Mouse (Mus musculus): ENCODE data around the gene 4930402H24Rik.

Gene 4930402H24Rik

DNA sequence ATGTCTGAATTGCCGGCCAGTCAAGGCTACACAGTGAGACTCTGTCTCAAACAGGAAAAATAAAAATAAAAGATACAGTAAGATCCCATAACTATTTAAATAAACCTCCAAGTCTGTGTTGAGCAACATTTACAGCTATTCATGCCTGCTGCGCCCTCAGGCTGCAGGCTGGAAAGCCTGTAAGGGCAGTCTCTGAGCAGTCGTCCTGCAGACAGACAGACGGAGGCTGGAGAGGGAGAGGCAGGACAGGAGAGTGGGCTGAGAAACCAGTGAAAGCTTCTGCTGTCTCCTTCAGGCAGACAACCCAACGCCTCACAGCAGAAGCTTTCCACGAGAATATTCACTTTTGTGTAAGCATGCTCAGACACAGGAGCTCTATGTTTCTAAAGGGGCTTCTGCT, 92.5 kb downstream of the 4930402H24Rik start:
- no peak for DNase-seq (ENCODE audit: low read depth, low spot score)

- no peak for DNase-seq (ENCODE audit: low read depth, low spot score)
Observed at GRCm38 (mm10) chr2:130812487-130812886, 93.7 kb downstream of the 4930402H24Rik start.

DNA sequence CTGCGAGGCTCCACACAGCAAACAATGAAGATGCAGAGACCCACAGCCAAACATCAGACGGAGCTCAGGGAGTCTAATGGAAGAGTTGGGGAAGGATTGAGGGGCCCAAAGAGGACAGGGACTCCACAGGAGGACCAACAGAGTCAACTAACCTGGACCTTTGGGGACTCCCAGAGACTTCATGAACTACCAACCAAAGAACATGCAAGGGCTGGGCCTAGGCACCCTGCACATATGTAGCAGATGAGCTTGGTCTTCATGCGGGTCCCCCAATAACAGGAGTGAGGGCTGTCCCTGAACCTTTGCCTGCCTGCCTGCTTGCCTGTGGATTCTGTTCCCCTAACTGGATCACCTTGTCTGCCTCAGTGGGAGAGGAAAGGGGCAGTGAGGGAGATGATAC, 101.1 kb downstream of the 4930402H24Rik start:
- no peak for DNase-seq (ENCODE audit: low read depth, low spot score)

DNA sequence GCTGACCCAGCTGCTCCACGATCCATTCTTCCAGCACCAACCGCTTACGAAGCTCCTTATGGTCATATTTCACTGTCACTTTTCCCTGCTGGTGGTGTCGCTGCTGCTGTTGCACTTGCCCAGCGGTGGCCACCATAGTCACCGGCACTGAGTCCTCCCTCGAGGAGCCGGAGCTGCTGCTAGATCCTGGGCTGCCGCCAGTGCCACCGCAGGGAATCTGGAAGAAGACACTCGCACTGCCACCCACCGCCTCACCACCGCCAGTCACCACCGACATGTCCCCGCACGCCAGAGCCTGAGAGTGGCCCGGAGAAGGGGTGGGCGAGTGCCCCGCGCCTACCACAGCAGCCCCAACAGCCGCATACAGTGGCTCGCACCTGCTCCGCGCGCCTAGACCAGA, 102.5 kb downstream of the 4930402H24Rik start:
- DNase-seq (ENCODE audit: low read depth, low spot score) = no peak

GRCm38 (mm10) chr2:130795731-130796130, 110.5 kb downstream of the 4930402H24Rik start:
- no peak for DNase-seq (ENCODE audit: low read depth, low spot score)

DNA sequence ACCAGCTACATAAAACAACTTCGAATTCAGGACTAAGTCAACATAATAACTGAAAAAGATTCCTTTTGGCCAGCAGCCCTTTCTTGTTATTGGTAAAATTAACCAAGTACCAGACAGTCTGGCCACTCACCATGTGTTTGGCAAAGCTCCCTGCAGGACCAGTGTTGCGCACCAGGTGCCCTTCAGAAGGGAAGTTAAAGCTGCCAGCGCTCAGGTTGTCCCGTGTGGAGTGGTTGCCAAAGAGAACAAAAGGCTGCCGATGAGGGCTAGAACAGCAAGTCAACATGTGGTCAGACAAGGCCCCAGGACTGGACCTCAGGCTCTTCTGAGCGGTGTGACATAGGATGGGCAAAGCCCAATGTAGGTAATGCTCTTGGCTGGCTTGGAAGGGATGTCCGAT, 114.5 kb downstream of the 4930402H24Rik start:
- DNase-seq (ENCODE audit: low read depth, low spot score) = no peak

GRCm38 (mm10) chr2:130789642-130790041, 116.6 kb downstream of the 4930402H24Rik start:
- no peak for DNase-seq (ENCODE audit: low read depth, low spot score)

DNA sequence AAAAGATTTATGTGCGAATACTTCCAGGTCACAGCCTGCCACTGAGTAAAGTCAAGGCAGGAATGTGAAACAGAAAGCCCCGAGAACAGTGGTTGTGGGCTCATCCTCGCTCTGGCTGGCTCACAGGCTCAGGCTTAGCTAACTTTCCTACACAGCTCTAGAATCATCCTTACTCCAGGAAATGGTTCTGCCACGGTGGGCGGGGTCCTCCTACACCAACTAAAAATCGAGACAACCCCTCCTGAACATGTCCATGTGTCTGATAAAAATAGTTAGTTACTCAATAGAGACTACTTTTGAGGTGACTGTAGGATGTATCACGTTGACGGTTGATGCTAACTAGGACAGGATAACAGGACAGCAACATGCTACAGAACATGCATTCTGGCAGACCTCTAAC, 117.2 kb downstream of the 4930402H24Rik start:
- DNase-seq (ENCODE audit: low read depth, low spot score) = no peak

DNA sequence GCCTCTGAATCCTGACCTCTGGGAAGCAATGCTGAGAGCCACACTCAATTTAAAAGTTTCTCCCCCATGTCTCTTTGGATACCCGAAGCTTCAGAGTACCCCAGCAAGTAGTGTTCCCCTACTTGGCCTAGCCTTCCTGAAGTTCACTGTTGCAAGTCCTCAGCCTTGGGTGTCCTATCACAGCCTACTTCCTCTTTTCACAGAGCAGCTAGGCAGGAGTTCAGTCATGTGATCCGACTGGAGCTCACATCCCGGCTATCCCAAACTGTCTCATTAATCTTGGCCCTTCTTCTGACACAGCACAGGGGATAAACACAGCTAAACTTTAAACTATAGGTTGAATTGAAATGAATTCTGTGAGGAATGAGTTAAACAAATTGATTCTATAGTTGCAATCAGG, 121.3 kb downstream of the 4930402H24Rik start:
- no peak for DNase-seq (ENCODE audit: low read depth, low spot score)

DNA sequence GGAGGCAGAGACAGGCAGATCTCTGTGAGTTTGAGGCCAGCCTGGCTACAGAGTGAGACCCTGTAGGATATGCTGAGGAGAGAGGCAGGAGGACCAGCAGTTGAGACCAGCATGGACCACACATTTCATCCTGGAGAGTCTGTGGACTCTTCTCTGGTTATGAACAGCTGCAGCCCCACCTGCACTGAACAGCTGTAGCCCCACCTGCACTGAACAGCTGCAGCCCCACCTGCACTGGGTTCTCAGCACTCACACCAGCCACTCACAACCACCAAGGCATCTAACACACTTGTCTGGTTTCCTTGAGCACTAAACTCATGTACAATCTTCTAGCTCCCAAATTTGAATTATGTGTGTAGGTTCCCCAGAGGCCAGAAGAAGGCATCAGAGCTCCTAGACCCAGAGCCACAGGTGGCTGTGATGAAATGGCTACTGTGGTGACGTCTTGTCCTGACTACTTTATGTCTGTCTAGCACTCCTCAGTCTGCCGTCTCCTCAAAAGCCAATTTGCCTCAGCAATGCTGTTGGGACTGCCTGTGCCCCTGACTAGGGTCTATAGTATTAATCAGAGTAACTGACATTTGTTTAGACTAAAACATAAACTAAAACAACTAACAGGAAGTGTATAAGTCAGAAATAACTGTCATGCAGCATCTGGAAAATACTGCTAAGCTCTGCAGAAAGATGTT, 125.4 kb downstream of the 4930402H24Rik start:
- DNase-seq (ENCODE audit: low read depth, low spot score) = no peak

- DNase-seq (ENCODE audit: low read depth, low spot score) = no peak
Observed at GRCm38 (mm10) chr2:130779935-130780334, 126.3 kb downstream of the 4930402H24Rik start.

GRCm38 (mm10) chr2:130776610-130777009, 129.6 kb downstream of the 4930402H24Rik start:
- no peak for DNase-seq (ENCODE audit: low read depth, low spot score)

DNA sequence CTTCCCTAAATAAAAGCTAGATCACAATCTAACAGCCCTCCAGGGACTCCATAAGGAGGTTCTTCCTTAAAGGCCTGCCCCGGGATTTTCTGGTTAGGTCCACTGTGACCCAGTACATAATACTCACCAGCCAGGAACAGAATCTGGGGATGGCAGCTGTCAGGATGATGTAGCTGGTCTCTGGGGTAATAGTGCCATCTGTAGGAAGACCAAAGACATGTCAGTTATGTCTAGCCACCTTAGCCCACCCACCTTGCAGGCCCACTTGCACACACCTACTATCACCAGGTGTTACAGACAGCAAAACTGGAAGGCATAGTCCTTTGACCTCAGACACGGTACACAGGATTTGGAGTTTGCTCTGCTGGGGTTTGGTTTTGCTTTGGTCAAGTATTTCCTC, 138.7 kb downstream of the 4930402H24Rik start:
- no peak for DNase-seq (ENCODE audit: low read depth, low spot score)

DNA sequence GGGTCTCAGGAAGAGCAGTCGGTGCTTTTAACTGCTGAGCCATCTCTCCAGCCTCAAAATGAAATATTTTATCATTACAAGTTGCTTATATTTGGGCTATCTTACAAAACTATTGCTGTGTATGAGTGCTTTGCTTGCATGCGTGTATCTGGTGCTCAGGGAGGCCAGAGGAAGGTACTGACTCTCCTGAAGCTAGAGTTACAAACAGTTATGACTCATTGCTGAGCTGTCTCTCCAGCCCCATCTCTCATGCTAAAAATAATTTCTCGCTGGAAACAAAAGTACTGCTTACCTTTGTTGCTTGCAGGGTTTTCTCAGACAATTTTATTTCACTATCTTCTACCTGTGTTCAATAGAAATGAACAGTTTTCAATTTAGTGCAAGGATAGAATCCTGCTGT, 140.8 kb downstream of the 4930402H24Rik start:
- DNase-seq (ENCODE audit: low read depth, low spot score) = no peak

DNA sequence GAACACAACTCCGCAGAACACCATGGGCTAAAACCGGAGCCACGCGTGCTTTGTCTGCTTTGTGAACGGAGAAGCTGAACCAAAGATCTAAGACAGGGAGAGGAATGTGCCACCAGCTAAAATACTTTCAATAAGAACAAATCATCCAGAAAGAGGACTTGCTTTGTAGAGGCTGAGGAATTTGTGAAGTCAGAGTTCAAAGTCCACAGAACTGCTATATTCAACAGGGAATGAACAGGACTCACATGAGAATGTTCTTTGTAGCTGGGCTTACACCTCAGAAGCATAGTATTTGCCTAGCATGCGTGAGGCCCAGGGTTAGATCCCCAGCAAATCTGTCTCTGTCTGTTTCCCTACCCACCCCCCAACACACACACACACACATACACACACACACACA, 145.3 kb downstream of the 4930402H24Rik start:
- DNase-seq (ENCODE audit: low read depth, low spot score) = no peak

- DNase-seq (ENCODE audit: low read depth, low spot score) = no peak
Observed at GRCm38 (mm10) chr2:130755061-130755607, 151.1 kb downstream of the 4930402H24Rik start.

- no peak for DNase-seq (ENCODE audit: low read depth, low spot score)
Observed at GRCm38 (mm10) chr2:130754596-130754995, 151.6 kb downstream of the 4930402H24Rik start.

DNA sequence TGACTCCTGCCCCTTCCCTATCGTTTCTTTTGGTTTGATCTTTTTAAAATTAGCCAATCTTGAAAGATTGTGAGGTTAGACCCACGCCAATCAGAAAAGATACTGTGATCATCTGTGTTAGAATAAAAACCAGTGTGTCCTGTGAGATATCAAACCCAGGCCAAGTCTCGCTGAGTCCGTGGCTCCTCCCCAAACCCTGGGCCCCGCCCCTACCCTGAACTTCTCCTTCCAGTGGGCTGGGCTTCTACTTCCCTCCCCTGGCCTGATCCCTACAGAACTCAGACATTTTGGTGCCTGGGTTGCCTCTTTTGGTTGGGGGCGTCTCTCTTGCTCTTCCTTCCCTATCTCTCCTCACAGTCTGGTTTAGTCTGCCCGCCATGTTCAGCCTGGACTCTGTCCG, 155.8 kb downstream of the 4930402H24Rik start:
- no peak for DNase-seq (ENCODE audit: low read depth, low spot score)

- no peak for DNase-seq (ENCODE audit: low read depth, low spot score)
Observed at GRCm38 (mm10) chr2:130749708-130750107, 156.5 kb downstream of the 4930402H24Rik start.

DNA sequence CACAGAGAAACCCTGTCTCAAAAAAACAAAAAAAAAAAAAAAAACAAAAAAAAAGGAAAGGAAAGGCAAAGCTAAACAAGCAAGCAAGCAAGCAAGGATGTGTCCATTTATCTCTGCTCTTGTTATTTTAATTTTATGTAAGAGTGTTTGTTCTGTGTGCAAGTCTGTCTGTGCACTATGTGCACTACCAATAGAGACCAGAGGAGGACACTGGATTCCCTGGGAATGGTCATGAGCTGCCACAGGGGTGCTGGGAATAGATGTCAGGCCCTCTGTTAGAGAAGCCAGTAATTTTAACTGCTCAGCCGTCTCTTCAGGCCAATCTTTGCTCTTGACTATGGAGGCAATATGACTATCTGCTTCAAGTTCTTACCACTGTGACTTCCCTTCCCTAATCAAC, 162.6 kb downstream of the 4930402H24Rik start:
- DNase-seq (ENCODE audit: low read depth, low spot score) = no peak

GRCm38 (mm10) chr2:130740096-130740495, 166.1 kb downstream of the 4930402H24Rik start:
- no peak for DNase-seq (ENCODE audit: low read depth, low spot score)

DNA sequence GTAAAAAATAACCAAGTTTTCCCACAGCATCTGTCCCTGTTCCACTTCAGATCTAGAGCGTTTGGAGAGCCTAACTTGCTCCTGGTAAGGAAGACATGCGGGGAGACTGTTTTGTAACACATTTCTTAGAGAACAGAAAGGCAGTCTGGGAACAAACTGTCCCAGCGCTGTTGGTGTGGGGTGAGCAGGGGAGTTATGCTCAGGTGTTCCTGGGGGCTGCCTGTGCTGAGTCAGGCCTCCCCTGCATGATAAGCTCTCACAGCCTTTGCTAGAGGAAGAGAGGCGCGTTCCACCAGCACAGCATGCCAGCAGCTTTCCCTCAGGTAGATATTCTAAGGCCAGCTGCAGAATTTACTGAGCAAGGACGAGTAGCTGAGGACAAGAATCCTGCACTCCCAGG, 168.2 kb downstream of the 4930402H24Rik start:
- no peak for DNase-seq (ENCODE audit: low read depth, low spot score)

GRCm38 (mm10) chr2:130735281-130735680, 170.9 kb downstream of the 4930402H24Rik start:
- DNase-seq (ENCODE audit: low read depth, low spot score) = no peak

GRCm38 (mm10) chr2:130733444-130733843, 172.8 kb downstream of the 4930402H24Rik start:
- no peak for DNase-seq (ENCODE audit: low read depth, low spot score)

Data from c-Kit-negative CD71-positive TER-119-positive erythroid progenitor cells, embryonic 14.5 days (primary cell).